Mouse (Mus musculus) forebrain, embryonic 10.5 days (tissue): ENCODE measurements around the gene Sh2b1. TPM values are rescaled to one million over a fixed set of nuclear protein-coding genes. Genes with fewer than 3 reads are reported as not detected.

Experiments used
- DNase-seq: peaks from one replicate; pipeline ENCODE4 v3.0.0-alpha.2; 2017; ENCODE audit warnings: low spot score; ENCODE audit errors: extremely low spot score
- H3K27ac ChIP-seq: fragments of 300-500 bp; sonication (generic); 2 replicates; pipeline ENCODE4 v1.5.1; 2016; ENCODE audit warnings: mild to moderate bottlenecking
- H3K27me3 ChIP-seq: fragments of 300-500 bp; sonication (generic); 2 replicates; pipeline ENCODE4 v1.6.1; 2016; ENCODE audit warnings: mild to moderate bottlenecking; ENCODE audit not compliant: poor library complexity, severe bottlenecking
- H3K36me3 ChIP-seq: fragments of 300-500 bp; sonication (generic); replicated peaks from 2 replicates; pipeline ENCODE4 v1.6.1; 2016; ENCODE audit warnings: mild to moderate bottlenecking, moderate library complexity
- H3K4me1 ChIP-seq: fragments of 300-500 bp; sonication (generic); 2 replicates; pipeline ENCODE4 v1.6.1; 2016
- H3K4me3 ChIP-seq: fragments of 300-500 bp; sonication (generic); 2 replicates; pipeline ENCODE4 v1.5.1; 2016; ENCODE audit warnings: mild to moderate bottlenecking, moderate library complexity
- H3K9me3 ChIP-seq: fragments of 300-500 bp; sonication (generic); 2 replicates; pipeline ENCODE4 v1.6.1; 2016; ENCODE audit warnings: mild to moderate bottlenecking, moderate library complexity
- WGBS: fragments of 180-500 bp; shearing (Covaris S2); methylation state at CpG from one replicate; pipeline ENCODE4 v1.1.7; 2016; 5-methylcytosine and 5-hydroxymethylcytosine counted together
- polyA plus RNA-seq: library from polyadenylated mRNA; unstranded; fragments of >200 nt; fragmentation: Nextera tagmentation; extraction: Ambion mirVana; gene quantifications from 2 replicates; pipeline ENCODE4 v1.2.1, GENCODE M21; 2016

The Sh2b1 gene
- polyA plus RNA-seq, 1 experiment from 2014 or later, result 49.2 TPM

GRCm38 (mm10) chr7:126471853-126472252 lies 3.4 kb downstream of the Sh2b1 start:
- no peaks in the 10 kb centered on the region for H3K27me3 ChIP-seq
- peaks cover 27% of the 10 kb centered on the region for H3K4me1 ChIP-seq
- peaks cover 67% of the 10 kb centered on the region for H3K36me3 ChIP-seq
- DNase-seq, result no peak
- no peak overlapping the region for H3K4me3 ChIP-seq
- no peak overlapping the region for H3K27ac ChIP-seq
- H3K9me3 ChIP-seq, result no peaks in the 10 kb centered on the region
- WGBS, result 92% methylated on average over 4 of the region's 4 CpGs

GRCm38 (mm10) chr7:126471361-126471760 lies 3.9 kb downstream of the Sh2b1 start:
- peaks cover 27% of the 10 kb centered on the region for H3K4me1 ChIP-seq
- H3K27me3 ChIP-seq, result no peaks in the 10 kb centered on the region
- H3K9me3 ChIP-seq, result no peaks in the 10 kb centered on the region
- peaks cover 72% of the 10 kb centered on the region for H3K36me3 ChIP-seq
- no peak for DNase-seq
- 93% methylated on average over 5 of the region's 5 CpGs for WGBS
- no peak overlapping the region for H3K4me3 ChIP-seq
- no peak overlapping the region for H3K27ac ChIP-seq

- Histone ChIP-seq H3K4me1 (peaks cover 16% of the 10 kb centered on the region), H3K27ac (no peak overlapping the region), H3K4me3 (no peak overlapping the region), H3K36me3 (peaks cover 82% of the 10 kb centered on the region), H3K27me3 (no peaks in the 10 kb centered on the region), H3K9me3 (no peaks in the 10 kb centered on the region)
- 84% methylated on average over 6 of the region's 6 CpGs for WGBS
- DNase-seq, result no peak
Measured at GRCm38 (mm10) chr7:126470077-126470476, 5.1 kb downstream of the Sh2b1 start.

GRCm38 (mm10) chr7:126467834-126468627 lies 7.2 kb downstream of the Sh2b1 start:
- Histone ChIP-seq H3K27me3 (no peaks in the 10 kb centered on the region), H3K4me1 (peaks cover 11% of the 10 kb centered on the region), H3K27ac (no peak overlapping the region), H3K9me3 (no peaks in the 10 kb centered on the region), H3K4me3 (no peak overlapping the region), H3K36me3 (peaks cover 77% of the 10 kb centered on the region)
- WGBS, result 93% methylated on average over 18 of the region's 18 CpGs
- DNase-seq, result no peak

- Histone ChIP-seq H3K27ac (no peak overlapping the region), H3K36me3 (peaks cover 70% of the 10 kb centered on the region), H3K4me1 (peaks cover 13% of the 10 kb centered on the region), H3K4me3 (no peak overlapping the region), H3K9me3 (no peaks in the 10 kb centered on the region), H3K27me3 (no peaks in the 10 kb centered on the region)
- WGBS, result 69% methylated on average over 5 of the region's 5 CpGs
- DNase-seq, result peak; percentile 43
Measured at GRCm38 (mm10) chr7:126467271-126467670, 8.0 kb downstream of the Sh2b1 start.

GRCm38 (mm10) chr7:126466707-126467106 lies 8.5 kb downstream of the Sh2b1 start:
- no peak overlapping the region for H3K27ac ChIP-seq
- peaks cover 64% of the 10 kb centered on the region for H3K36me3 ChIP-seq
- no peaks in the 10 kb centered on the region for H3K9me3 ChIP-seq
- no peak overlapping the region for H3K4me3 ChIP-seq
- peaks cover 13% of the 10 kb centered on the region for H3K4me1 ChIP-seq
- no peaks in the 10 kb centered on the region for H3K27me3 ChIP-seq
- 95% methylated on average over 5 of the region's 5 CpGs for WGBS
- no peak for DNase-seq

- H3K9me3 ChIP-seq, result no peaks in the 10 kb centered on the region
- no peak for DNase-seq
- H3K4me1 ChIP-seq, result peaks cover 13% of the 10 kb centered on the region
- H3K36me3 ChIP-seq, result peaks cover 58% of the 10 kb centered on the region
- no peak overlapping the region for H3K27ac ChIP-seq
- no peak overlapping the region for H3K4me3 ChIP-seq
- no peaks in the 10 kb centered on the region for H3K27me3 ChIP-seq
- 77% methylated on average over 9 of the region's 9 CpGs for WGBS
Measured at GRCm38 (mm10) chr7:126466116-126466515, 9.1 kb downstream of the Sh2b1 start.

- 67% methylated on average over 7 of the region's 7 CpGs for WGBS
- Histone ChIP-seq H3K4me3 (no peak overlapping the region), H3K27ac (no peak overlapping the region), H3K9me3 (no peaks in the 10 kb centered on the region), H3K27me3 (no peaks in the 10 kb centered on the region), H3K4me1 (peaks cover 19% of the 10 kb centered on the region), H3K36me3 (peaks cover 51% of the 10 kb centered on the region)
- no peak for DNase-seq
Measured at GRCm38 (mm10) chr7:126465246-126466030, 9.8 kb downstream of the Sh2b1 start.

GRCm38 (mm10) chr7:126464836-126465235 lies 10.4 kb downstream of the Sh2b1 start:
- DNase-seq, result no peak
- H3K27me3 ChIP-seq, result no peaks in the 10 kb centered on the region
- H3K27ac ChIP-seq, result 0 out of 2 replicates have a peak overlapping the region, but pooled peaks have one; percentile 2
- no peak overlapping the region for H3K4me3 ChIP-seq
- H3K36me3 ChIP-seq, result peaks cover 45% of the 10 kb centered on the region
- H3K9me3 ChIP-seq, result no peaks in the 10 kb centered on the region
- 44% methylated on average over 5 of the region's 5 CpGs for WGBS
- H3K4me1 ChIP-seq, result peaks cover 19% of the 10 kb centered on the region

- DNase-seq, result no peak
- WGBS, result 62% methylated on average over 4 of the region's 4 CpGs
- Histone ChIP-seq H3K27ac (no peak overlapping the region), H3K9me3 (no peaks in the 10 kb centered on the region), H3K27me3 (no peaks in the 10 kb centered on the region), H3K4me1 (peaks cover 19% of the 10 kb centered on the region), H3K36me3 (peaks cover 38% of the 10 kb centered on the region), H3K4me3 (no peak overlapping the region)
Measured at GRCm38 (mm10) chr7:126464121-126464520, 11.1 kb downstream of the Sh2b1 start.

- Histone ChIP-seq H3K4me3 (no peak overlapping the region), H3K36me3 (peaks cover 33% of the 10 kb centered on the region), H3K4me1 (peaks cover 19% of the 10 kb centered on the region), H3K27me3 (no peaks in the 10 kb centered on the region), H3K27ac (0 out of 2 replicates have a peak overlapping the region, but pooled peaks have one; percentile 0), H3K9me3 (no peaks in the 10 kb centered on the region)
- DNase-seq, result no peak
- WGBS, result 63% methylated on average over 4 of the region's 4 CpGs
Measured at GRCm38 (mm10) chr7:126463547-126463946, 11.7 kb downstream of the Sh2b1 start.

- DNase-seq, result no peak
- no peak within 1 kb of the TSS for H3K4me3 ChIP-seq
- H3K27ac ChIP-seq, result peak within 1 kb of the TSS; percentile 57; the same call in 1 of the 2 replicates
- 53% methylated on average over 5 of the region's 5 CpGs for WGBS
- H3K4me1 ChIP-seq, result peaks cover 19% of the 10 kb centered on the region
- no peaks in the 10 kb centered on the region for H3K9me3 ChIP-seq
- peaks cover 27% of the 10 kb centered on the region for H3K36me3 ChIP-seq
- H3K27me3 ChIP-seq, result no peaks in the 10 kb centered on the region
Measured at GRCm38 (mm10) chr7:126463004-126463403, 12.2 kb downstream of the Sh2b1 start, which contains the start of gene Atp2a1. Gene Atp2a1, minus strand, starts transcription at chr7:126463108.

- Histone ChIP-seq H3K4me1 (peaks cover 19% of the 10 kb centered on the region), H3K36me3 (peaks cover 13% of the 10 kb centered on the region), H3K27ac (no peak overlapping the region), H3K4me3 (no peak overlapping the region), H3K27me3 (no peaks in the 10 kb centered on the region), H3K9me3 (no peaks in the 10 kb centered on the region)
- 71% methylated on average over 3 of the region's 3 CpGs for WGBS
- DNase-seq, result no peak
Measured at GRCm38 (mm10) chr7:126461626-126462025, 13.6 kb downstream of the Sh2b1 start.
